Mouse (Mus musculus) forebrain, embryonic 16.5 days (tissue): ENCODE results near the gene Ckb. TPM values are rescaled to one million over a fixed set of nuclear protein-coding genes. Genes with fewer than 3 reads are reported as not detected.

Experiments
- ATAC-seq: fragments of 200-750 bp; cut with Nextera tagmentation; 2 replicates; pipeline ENCODE4 v1.8.0; 2017; ENCODE audit warnings: mild to moderate bottlenecking, moderate library complexity
- H3K27ac ChIP-seq: fragments of 300-500 bp; sonication (generic); 2 replicates; pipeline ENCODE4 v1.5.1; 2014; ENCODE audit warnings: low read length, control low read depth
- H3K27me3 ChIP-seq: fragments of 300-500 bp; sonication (generic); replicated peaks from 2 replicates; pipeline ENCODE4 v1.6.1; 2014; ENCODE audit warnings: low read length; ENCODE audit not compliant: control insufficient read depth, insufficient read depth
- H3K36me3 ChIP-seq: fragments of 300-500 bp; sonication (generic); 2 replicates; pipeline ENCODE4 v1.6.1; 2014; ENCODE audit not compliant: control insufficient read depth, insufficient read depth
- H3K4me1 ChIP-seq: fragments of 300-500 bp; sonication (generic); replicated peaks from 2 replicates; pipeline ENCODE4 v1.6.1; 2014; ENCODE audit warnings: low read length; ENCODE audit not compliant: control insufficient read depth, insufficient read depth
- H3K4me2 ChIP-seq: fragments of 300-500 bp; sonication (generic); 2 replicates; pipeline ENCODE4 v1.6.1; 2014; ENCODE audit warnings: mild to moderate bottlenecking, low read length, control low read depth
- H3K4me3 ChIP-seq: fragments of 300-500 bp; sonication (generic); replicated peaks from 2 replicates; pipeline ENCODE4 v1.5.1; 2014; ENCODE audit warnings: mild to moderate bottlenecking, low read length, control low read depth
- H3K9ac ChIP-seq: fragments of 300-500 bp; sonication (generic); replicated peaks from 2 replicates; pipeline ENCODE4 v1.6.1; 2014; ENCODE audit warnings: low read depth, low read length, control low read depth
- H3K9me3 ChIP-seq: fragments of 300-500 bp; sonication (generic); 2 replicates; pipeline ENCODE4 v1.6.1; 2016; ENCODE audit warnings: low read length; ENCODE audit not compliant: control insufficient read depth
- WGBS: fragments of 180-500 bp; shearing (Covaris S2); extraction: QIAGEN DNeasy Blood & Tissue Kit; methylation state at CpG from one replicate; pipeline ENCODE4 v1.1.7; 2014; 5-methylcytosine and 5-hydroxymethylcytosine counted together
- polyA plus RNA-seq: library from polyadenylated mRNA; unstranded; fragments of >200 nt; fragmentation: Nextera tagmentation; extraction: Ambion mirVana; gene quantifications from 2 replicates; pipeline ENCODE4 v1.2.1, GENCODE M21; 2015

Gene Ckb
- polyA plus RNA-seq, 1 experiment from 2014 or later = 1,413 TPM

DNA sequence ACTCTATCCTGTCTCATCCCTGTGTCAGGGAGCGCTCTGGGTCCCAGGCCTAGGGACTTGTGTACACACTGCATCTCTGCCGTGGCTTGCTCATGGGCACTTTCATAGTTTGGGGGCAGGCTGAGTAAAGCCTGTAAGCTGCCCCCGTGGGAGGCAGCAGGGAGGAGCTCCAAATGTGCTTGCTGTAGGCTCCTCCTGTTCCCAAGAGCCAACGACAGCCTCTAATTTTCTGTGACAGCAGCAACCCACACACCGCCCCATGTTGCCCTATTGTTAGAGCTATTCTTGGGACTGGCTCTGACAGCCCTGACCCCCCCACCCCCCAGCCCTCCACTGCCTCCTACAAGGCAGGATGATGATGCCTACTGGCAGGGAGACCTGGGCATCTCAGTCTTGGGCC is 9.9 kb upstream of the Ckb start:
- WGBS = 81% methylated on average over 5 of the region's 5 CpGs
- H3K4me2 ChIP-seq = no peak overlapping the region

DNA sequence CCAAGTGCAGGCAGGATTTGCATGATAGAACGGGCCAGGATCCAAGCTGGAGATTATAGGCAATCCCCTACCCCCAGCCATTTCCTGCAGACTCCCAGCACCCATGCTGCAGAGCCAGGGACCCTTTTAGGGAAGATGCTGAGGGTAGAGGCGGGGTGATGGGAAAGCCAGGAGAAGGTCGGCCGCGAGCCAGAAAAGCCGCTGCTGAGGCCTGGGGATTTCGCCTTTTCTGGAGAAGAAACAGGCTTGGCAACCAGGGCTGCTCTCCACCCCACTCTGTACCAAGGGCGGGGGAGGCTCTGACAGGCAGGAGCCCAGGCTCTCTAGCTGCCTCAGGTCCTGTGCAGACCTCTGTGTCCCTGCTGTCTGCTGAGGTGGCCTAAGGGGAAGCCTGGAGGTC is 9.2 kb upstream of the Ckb start:
- no peak for ATAC-seq
- Histone ChIP-seq H3K36me3 (no peaks in the 10 kb centered on the region), H3K9me3 (no peaks in the 10 kb centered on the region), H3K4me2 (no peak overlapping the region), H3K27ac (no peak overlapping the region), H3K9ac (no peak overlapping the region), H3K27me3 (no peaks in the 10 kb centered on the region), H3K4me1 (peaks cover 19% of the 10 kb centered on the region), H3K4me3 (no peak overlapping the region)
- WGBS = 86% methylated on average over 8 of the region's 8 CpGs

More for the DNA sequence above, 9.9 kb upstream of the Ckb start:
- no peak overlapping the region for H3K27ac ChIP-seq
- no peaks in the 10 kb centered on the region for H3K36me3 ChIP-seq
- no peak for ATAC-seq
- no peak overlapping the region for H3K9ac ChIP-seq
- peaks cover 19% of the 10 kb centered on the region for H3K4me1 ChIP-seq
- H3K9me3 ChIP-seq = no peaks in the 10 kb centered on the region
- no peaks in the 10 kb centered on the region for H3K27me3 ChIP-seq
- no peak overlapping the region for H3K4me3 ChIP-seq

DNA sequence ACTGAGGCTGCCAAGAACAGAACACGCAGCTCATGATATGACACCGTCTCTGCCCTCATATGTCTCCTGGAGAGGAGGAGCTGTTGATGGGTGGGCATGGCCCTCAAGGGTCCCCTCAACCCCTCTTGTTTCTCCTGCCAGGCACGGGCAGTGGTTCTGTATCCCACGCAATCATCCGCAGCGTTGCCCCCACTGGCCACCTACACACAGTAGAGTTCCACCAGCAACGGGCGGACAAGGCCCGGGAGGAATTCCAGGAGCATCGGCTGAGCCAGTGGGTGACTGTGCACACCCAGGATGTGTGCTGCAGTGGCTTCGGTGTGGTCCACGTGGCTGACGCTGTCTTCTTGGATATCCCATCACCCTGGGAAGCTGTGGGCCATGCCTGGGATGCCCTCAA is 8.5 kb upstream of the Ckb start:
- ATAC-seq = no peak

DNA sequence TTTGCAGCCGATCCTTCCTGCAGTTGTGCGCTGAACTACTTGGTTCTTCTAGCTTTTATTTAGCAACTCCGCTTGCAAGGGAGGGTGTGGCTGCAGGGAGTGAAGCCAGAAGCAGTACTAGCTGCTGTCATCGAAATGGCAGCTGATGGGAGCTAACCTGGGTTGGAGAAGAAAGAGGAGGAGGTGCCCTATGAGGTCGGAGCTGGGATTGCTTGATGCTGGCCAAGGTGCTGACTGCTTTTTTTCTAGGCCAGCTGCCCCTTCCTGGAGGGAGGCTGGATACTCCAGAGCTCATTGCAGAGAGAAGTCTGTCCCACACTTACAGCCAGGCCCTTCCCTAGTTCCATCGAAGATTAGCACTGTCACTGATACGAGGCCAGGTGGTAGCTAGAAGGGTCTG is 6.9 kb upstream of the Ckb start:
- no peak overlapping the region for H3K27ac ChIP-seq
- H3K36me3 ChIP-seq = no peaks in the 10 kb centered on the region
- 55% methylated on average over 7 of the region's 7 CpGs for WGBS
- H3K9me3 ChIP-seq = no peaks in the 10 kb centered on the region
- H3K4me3 ChIP-seq = peak overlapping the region; percentile 77
- peak overlapping the region; percentile 81 for H3K4me2 ChIP-seq
- H3K27me3 ChIP-seq = no peaks in the 10 kb centered on the region
- H3K4me1 ChIP-seq = peaks cover 19% of the 10 kb centered on the region
- ATAC-seq = no peak
- no peak overlapping the region; the same call in 1 of the 2 replicates for H3K9ac ChIP-seq

More for the DNA sequence above, 8.5 kb upstream of the Ckb start:
- peaks cover 19% of the 10 kb centered on the region for H3K4me1 ChIP-seq
- H3K4me3 ChIP-seq = no peak overlapping the region
- 93% methylated on average over 13 of the region's 13 CpGs for WGBS
- H3K36me3 ChIP-seq = no peaks in the 10 kb centered on the region
- H3K9ac ChIP-seq = no peak overlapping the region
- H3K4me2 ChIP-seq = no peak overlapping the region
- no peak overlapping the region for H3K27ac ChIP-seq
- no peaks in the 10 kb centered on the region for H3K27me3 ChIP-seq
- no peaks in the 10 kb centered on the region for H3K9me3 ChIP-seq

DNA sequence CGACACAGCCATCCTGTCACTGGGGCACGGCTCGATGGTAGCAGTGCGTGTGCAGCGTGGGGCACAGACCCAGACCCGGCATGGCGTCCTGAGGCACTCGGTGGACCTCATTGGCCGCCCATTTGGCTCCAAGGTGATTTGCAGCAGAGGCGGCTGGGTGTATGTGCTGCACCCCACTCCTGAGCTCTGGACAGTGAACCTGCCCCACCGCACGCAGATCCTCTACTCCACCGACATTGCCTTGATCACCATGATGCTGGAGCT is 6.5 kb upstream of the Ckb start:
- no peaks in the 10 kb centered on the region for H3K9me3 ChIP-seq
- H3K27ac ChIP-seq = no peak overlapping the region
- no peaks in the 10 kb centered on the region for H3K27me3 ChIP-seq
- peak overlapping the region; percentile 81 for H3K4me2 ChIP-seq
- H3K36me3 ChIP-seq = no peaks in the 10 kb centered on the region
- peak overlapping the region; percentile 77 for H3K4me3 ChIP-seq
- H3K9ac ChIP-seq = peak overlapping the region; percentile 86
- H3K4me1 ChIP-seq = peaks cover 19% of the 10 kb centered on the region
- ATAC-seq = no peak
- 7% methylated on average over 13 of the region's 13 CpGs for WGBS

DNA sequence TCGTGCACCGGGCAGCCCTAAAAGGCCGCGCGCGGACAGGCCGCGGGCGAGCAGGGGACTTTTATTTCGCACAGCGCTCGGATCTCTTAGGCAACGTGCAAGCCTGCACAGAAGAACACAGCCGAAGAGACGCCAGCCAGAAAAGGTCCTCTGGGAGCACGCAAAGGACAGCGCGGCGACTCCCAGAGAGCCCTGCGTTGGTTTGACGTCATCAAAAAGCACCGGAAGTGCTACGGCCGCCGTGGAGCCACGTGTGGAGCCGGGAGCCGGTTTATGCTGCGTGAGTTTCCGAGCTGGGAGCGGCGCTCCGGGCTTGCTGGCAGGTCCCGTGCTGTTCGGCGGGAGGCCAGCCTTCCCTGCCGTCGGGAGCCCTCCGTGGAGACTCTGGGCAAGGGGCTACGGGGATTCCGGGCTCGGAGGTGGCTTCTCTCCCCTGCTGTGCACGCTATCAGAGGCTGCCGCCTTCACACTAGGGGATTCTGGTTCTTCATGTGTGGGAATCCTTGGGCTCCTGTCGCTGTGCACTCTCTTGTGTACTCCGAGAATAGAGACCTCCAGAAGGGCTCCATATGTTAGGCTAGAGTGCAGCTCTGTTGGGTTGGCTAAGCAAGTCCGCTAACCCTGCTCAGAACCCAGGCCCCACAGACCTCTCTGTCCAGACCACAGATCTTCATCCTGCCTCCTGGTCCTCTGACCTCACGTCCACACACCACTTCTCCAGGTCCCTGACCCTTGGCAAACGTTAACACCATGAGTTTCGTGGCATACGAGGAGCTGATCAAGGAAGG is 5.9 kb upstream of the Ckb start, which contains the start of gene Trmt61a:
Gene Trmt61a, plus strand, starts transcription at position 224 of the 788 bp plus-strand sequence.
- H3K9me3 ChIP-seq = no peaks in the 10 kb centered on the region
- H3K4me1 ChIP-seq = peaks cover 19% of the 10 kb centered on the region
- H3K27ac ChIP-seq = peak within 1 kb of the TSS; percentile 96
- WGBS = under 1% methylated on average over 51 of the region's 51 CpGs
- H3K4me3 ChIP-seq = peak within 1 kb of the TSS; percentile 77
- H3K36me3 ChIP-seq = no peaks in the 10 kb centered on the region
- no peaks in the 10 kb centered on the region for H3K27me3 ChIP-seq
- H3K9ac ChIP-seq = peak within 1 kb of the TSS; percentile 86
- H3K4me2 ChIP-seq = peak within 1 kb of the TSS; percentile 81
- peak; percentile 91 for ATAC-seq

DNA sequence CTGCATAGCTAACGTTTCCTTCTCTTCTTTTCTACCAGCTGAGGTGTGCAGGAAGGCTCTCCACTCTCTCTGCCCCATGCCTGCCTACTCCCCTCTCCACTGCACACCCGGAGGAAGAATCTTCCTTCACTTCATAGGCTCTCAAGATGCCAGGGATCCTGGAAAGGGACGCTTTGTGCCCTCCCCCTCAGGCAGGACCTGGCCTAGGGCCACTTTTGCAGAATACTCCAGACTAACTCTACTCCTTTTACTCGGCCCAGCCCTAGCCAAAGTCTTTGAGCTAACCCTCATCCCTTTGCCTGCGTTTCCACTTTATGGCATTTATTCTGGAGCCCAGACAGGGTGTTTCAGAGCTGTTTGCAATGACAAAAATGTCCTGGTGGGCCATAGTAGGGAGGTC is 5.3 kb upstream of the Ckb start:
- peak overlapping the region; percentile 77 for H3K4me3 ChIP-seq
- peak overlapping the region; percentile 96 for H3K27ac ChIP-seq
- no peaks in the 10 kb centered on the region for H3K27me3 ChIP-seq
- 10% methylated on average over 5 of the region's 5 CpGs for WGBS
- H3K36me3 ChIP-seq = no peaks in the 10 kb centered on the region
- peaks cover 26% of the 10 kb centered on the region for H3K4me1 ChIP-seq
- peak overlapping the region; percentile 86 for H3K9ac ChIP-seq
- H3K4me2 ChIP-seq = peak overlapping the region; percentile 81
- no peaks in the 10 kb centered on the region for H3K9me3 ChIP-seq
- ATAC-seq = peak; percentile 14

DNA sequence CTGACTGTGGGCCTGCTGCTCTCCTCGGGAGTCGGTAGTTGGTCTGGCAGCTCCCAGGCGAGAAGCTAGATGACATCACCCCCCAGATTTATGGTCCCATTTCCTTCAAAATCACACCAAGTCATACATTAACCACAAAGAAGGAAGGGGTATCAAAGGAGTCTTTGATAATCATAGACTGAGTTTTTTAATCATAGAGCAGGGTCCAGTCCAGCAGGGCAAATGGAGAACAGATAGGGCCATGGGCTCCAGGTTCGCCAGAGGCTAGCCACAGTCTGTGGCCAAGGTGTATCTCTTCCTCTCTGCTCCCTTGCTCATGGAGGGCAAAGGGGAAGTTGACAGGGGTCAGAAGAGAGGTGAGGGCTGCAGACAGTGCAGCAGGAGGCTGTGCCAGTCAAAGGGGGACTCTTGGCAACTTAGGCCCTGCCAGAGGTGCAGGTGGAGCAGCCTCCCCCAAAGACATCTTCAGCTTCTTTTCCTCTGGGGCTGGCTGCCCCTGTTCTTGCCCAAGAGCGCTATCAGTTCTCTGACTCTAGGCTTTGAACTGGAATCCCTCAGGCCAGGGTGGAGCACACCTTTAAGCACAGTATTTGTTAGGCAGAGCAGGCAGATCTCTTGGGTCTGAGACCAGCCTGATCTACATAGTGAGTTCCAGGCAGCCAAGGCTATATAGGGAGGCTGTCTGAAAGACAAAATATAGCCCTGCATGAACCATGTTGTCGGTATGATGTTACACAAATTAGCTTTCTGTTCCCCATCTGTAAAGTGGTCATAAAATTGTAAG is 3.9 kb upstream of the Ckb start:
- Histone ChIP-seq H3K4me3 (no peak overlapping the region), H3K27me3 (no peaks in the 10 kb centered on the region), H3K36me3 (no peaks in the 10 kb centered on the region), H3K9ac (no peak overlapping the region), H3K27ac (no peak overlapping the region), H3K4me2 (no peak overlapping the region), H3K4me1 (peaks cover 28% of the 10 kb centered on the region), H3K9me3 (no peaks in the 10 kb centered on the region)
- WGBS = 83% methylated on average over 6 of the region's 6 CpGs
- ATAC-seq = no peak

DNA sequence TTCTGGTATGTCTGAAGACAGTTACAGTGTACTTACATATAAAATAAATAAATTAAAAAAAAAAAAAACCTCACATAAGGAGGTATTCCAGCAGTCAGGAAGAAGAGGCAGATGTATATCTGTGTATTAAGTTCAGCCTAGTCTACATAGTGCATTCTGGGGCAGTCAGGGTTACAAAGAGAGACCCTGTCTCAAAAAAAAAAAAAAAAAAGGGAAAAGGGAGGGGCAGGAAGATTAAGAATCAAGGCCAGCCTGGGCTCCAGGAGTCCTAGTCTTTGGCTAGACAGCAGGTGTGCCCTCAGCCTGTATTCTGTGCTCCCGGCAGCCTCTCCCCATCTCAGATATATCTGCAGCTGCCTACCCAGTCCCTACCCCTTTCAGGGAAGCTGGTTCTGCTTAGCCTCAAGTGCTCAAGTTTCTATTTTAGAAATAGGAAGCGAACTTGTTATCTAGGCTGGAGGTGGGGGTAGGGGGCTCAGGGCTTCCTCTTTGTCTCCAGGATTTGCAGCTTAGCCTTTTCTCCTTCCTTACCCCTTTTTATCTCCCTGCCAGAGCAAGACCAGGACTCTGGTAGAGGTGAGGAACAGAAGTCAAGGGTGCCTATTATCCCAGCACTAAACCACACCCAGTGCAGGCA is 2.8 kb upstream of the Ckb start:
- no peaks in the 10 kb centered on the region for H3K9me3 ChIP-seq
- H3K9ac ChIP-seq = no peak overlapping the region
- H3K36me3 ChIP-seq = no peaks in the 10 kb centered on the region
- no peak overlapping the region for H3K4me3 ChIP-seq
- no peak overlapping the region for H3K27ac ChIP-seq
- ATAC-seq = no peak
- no peaks in the 10 kb centered on the region for H3K27me3 ChIP-seq
- H3K4me1 ChIP-seq = peaks cover 35% of the 10 kb centered on the region
- 60% methylated on average over 2 of the region's 2 CpGs for WGBS
- H3K4me2 ChIP-seq = no peak overlapping the region
